Mouse (Mus musculus) stomach, postnatal 0 days (tissue): ENCODE measurements around the gene Pkdrej.

ENCODE experiments used
- CTCF ChIP-seq: IDR thresholded peaks from 2 replicates; pipeline ENCODE4 v1.5.1; 2016; ENCODE audit warnings: antibody characterized with exemption, low read depth, mild to moderate bottlenecking, moderate library complexity
- EP300 ChIP-seq: optimal IDR thresholded peaks from 2 replicates; pipeline ENCODE3; 2016; ENCODE audit warnings: antibody characterized with exemption

DNA sequence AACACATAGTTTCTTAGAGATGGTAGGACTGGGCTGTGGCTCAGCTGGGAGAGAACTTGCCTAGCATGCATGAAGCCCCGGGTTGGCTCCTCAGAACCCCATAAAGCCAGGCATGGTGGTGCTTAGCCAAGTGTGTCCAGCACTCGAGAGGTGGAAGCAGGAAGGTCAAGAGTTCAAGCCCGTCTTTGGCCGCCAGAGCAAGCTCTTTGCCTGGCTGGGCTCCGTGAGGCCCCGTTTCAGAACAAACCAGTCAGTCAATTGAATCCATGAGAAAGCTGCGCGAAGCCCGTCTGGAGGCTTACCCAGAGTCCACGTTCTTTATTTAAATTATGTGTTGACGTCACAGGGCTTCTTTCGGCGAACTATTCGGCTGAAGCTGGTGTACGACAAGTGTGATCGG, 32.9 kb downstream of the Pkdrej start:
- TF ChIP-seq CTCF (no peak), EP300 (no peak)
